In the genomic region with DNA sequence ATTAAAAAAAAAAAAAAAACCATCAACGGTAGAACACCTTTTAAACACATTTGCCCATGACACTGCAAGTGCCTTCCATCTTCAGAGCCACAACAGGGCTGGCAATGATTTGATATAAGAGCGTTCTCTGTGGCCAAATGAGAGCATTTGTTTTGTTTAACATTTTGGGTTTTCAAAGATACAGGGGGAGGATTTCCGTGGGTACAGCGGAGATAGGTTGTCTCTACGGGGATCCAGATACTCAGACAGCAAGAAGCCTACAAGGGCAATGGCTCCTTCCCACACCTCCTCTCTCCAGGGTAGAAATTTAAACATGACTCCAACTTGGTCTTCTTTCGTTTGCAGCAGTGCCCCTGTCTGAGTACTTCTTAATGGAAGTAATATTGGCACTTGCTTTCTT, we compare ENCODE assay signal across 13 mouse cellular contexts. TPM values are rescaled to one million over a fixed set of nuclear protein-coding genes. Genes with fewer than 3 reads are reported as not detected.
A peak's percentile ranks its signal among the peaks of the same experiment; 100 is the strongest.
DNase-seq lines count a peak whose midpoint lies in the region; ATAC-seq and TF ChIP-seq lines count a peak whose summit lies in the region.
"Had no signal": no experiment of that assay in that cellular context is flagged by ENCODE, and none has a peak within 500 bp of the region (broad histone marks: within the 10 kb centered on the region; RNA-seq: fewer than 3 reads in every experiment).

No protein-coding gene starts in this region.

- no peak overlapping the region for H3K9ac ChIP-seq in hindbrain, embryonic 16.5 days (ENCODE audit: low read depth, low read length)
- H3K9ac ChIP-seq in hindbrain, postnatal 0 days (replicated peaks; ENCODE audit: low read length): no peak overlapping the region
- H3K9ac ChIP-seq in forebrain, postnatal 0 days: peak overlapping the region; percentile 57
- H3K9ac ChIP-seq: intestine, embryonic 15.5 days had no signal

- TF ChIP-seq CTCF in hindbrain, postnatal 0 days (IDR thresholded peaks at IDR 0.05; ENCODE audit: low read depth): no peak
- no peak for TF ChIP-seq CTCF in forebrain, postnatal 0 days (IDR thresholded peaks at IDR 0.05; ENCODE audit: low read depth)

- no peaks in the 10 kb centered on the region for H3K27me3 ChIP-seq in hindbrain, embryonic 16.5 days (replicated peaks; ENCODE audit: control insufficient read depth, insufficient read depth, low read length)
- H3K27me3 ChIP-seq in hindbrain, postnatal 0 days (ENCODE audit: insufficient read depth, low read length): peaks cover 4% of the 10 kb centered on the region; the same call in 1 of the 2 replicates
- no peaks in the 10 kb centered on the region for H3K27me3 ChIP-seq in forebrain, postnatal 0 days (ENCODE audit: insufficient read depth, low read length)
- H3K27me3 ChIP-seq: intestine, embryonic 15.5 days had no signal

- 0 out of 2 replicates have a peak overlapping the region, but pooled peaks have one; percentile 2 for H3K4me3 ChIP-seq in hindbrain, embryonic 16.5 days (ENCODE audit: low read length)
- no peak overlapping the region for H3K4me3 ChIP-seq in hindbrain, postnatal 0 days (ENCODE audit: low read length)
- H3K4me3 ChIP-seq in forebrain, postnatal 0 days (ENCODE audit: low read depth, low read length): peak overlapping the region; percentile 24; the same call in 1 of the 2 replicates
- H3K4me3 ChIP-seq: heart, adult 2 months; intestine, embryonic 15.5 days had no signal

- H3K36me3 ChIP-seq in hindbrain, embryonic 16.5 days (ENCODE audit: control insufficient read depth, insufficient read depth, low read length): no peaks in the 10 kb centered on the region
- no peaks in the 10 kb centered on the region for H3K36me3 ChIP-seq in hindbrain, postnatal 0 days (ENCODE audit: insufficient read depth, low read length)
- no peaks in the 10 kb centered on the region for H3K36me3 ChIP-seq in forebrain, postnatal 0 days (ENCODE audit: insufficient read depth)
- H3K36me3 ChIP-seq: intestine, embryonic 15.5 days had no signal

- WGBS in hindbrain, embryonic 16.5 days: 71% methylated on average over 6 of the region's 6 CpGs
- WGBS in hindbrain, postnatal 0 days: 65% methylated on average over 6 of the region's 6 CpGs
- WGBS in forebrain, postnatal 0 days: 47% methylated on average over 6 of the region's 6 CpGs

- no peak for DNase-seq in hindbrain, postnatal 0 days (ENCODE audit: low spot score)
- peak; percentile 33 for DNase-seq in thymus, postnatal 25 days
- no peak for DNase-seq in thymus, postnatal 10 days (ENCODE audit: low spot score in 2 of 2)
- DNase-seq in forebrain, postnatal 0 days: peak; percentile 46
- DNase-seq in c-Kit-positive CD71-positive TER-119-positive erythroid progenitor cells, embryonic 14.5 days (ENCODE audit: low spot score): no peak
- no peak for DNase-seq in adrenal gland, postnatal 14 days
- DNase-seq: adrenal gland, postnatal 36 days; cerebellum, postnatal 10 days; heart, adult 2 months; right cerebral cortex, postnatal 14 days had no signal

- H3K27ac ChIP-seq in hindbrain, embryonic 16.5 days (ENCODE audit: low read depth, low read length): no peak overlapping the region
- H3K27ac ChIP-seq in hindbrain, postnatal 0 days: no peak overlapping the region
- H3K27ac ChIP-seq in forebrain, postnatal 0 days (ENCODE audit: low read depth, low read length): peak overlapping the region; percentile 77
- H3K27ac ChIP-seq: heart, adult 2 months; intestine, embryonic 15.5 days had no signal

- no peak for ATAC-seq in hindbrain, embryonic 16.5 days
- no peak for ATAC-seq in hindbrain, postnatal 0 days
- ATAC-seq in forebrain, postnatal 0 days: no peak
- ATAC-seq in megakaryocyte, adult 5-6 weeks (ENCODE audit: poor library complexity, severe bottlenecking): no peak
- ATAC-seq: intestine, embryonic 15.5 days had no signal

- no peaks in the 10 kb centered on the region for H3K9me3 ChIP-seq in hindbrain, embryonic 16.5 days (ENCODE audit: control insufficient read depth, low read length)
- H3K9me3 ChIP-seq in hindbrain, postnatal 0 days (ENCODE audit: low read length): no peaks in the 10 kb centered on the region
- no peaks in the 10 kb centered on the region for H3K9me3 ChIP-seq in forebrain, postnatal 0 days (ENCODE audit: low read length)
- H3K9me3 ChIP-seq: intestine, embryonic 15.5 days had no signal

- H3K4me1 ChIP-seq in hindbrain, embryonic 16.5 days (ENCODE audit: control insufficient read depth, insufficient read depth, low read depth, low read length): peaks cover 4% of the 10 kb centered on the region
- H3K4me1 ChIP-seq in hindbrain, postnatal 0 days (ENCODE audit: insufficient read depth, low read length): 0 out of 2 replicates have a peak, but pooled peaks cover 5% of the 10 kb centered on the region
- H3K4me1 ChIP-seq in forebrain, postnatal 0 days (ENCODE audit: insufficient read depth): peaks cover 6% of the 10 kb centered on the region; the same call in 1 of the 2 replicates

- H3K4me2 ChIP-seq in hindbrain, embryonic 16.5 days (ENCODE audit: low read length): peak overlapping the region; percentile 14; the same call in 1 of the 2 replicates
- no peak overlapping the region for H3K4me2 ChIP-seq in hindbrain, postnatal 0 days (ENCODE audit: low read depth, low read length)
- peak overlapping the region; percentile 88 for H3K4me2 ChIP-seq in forebrain, postnatal 0 days (ENCODE audit: low read depth)
- H3K4me2 ChIP-seq: intestine, embryonic 15.5 days had no signal

RNA-seq across cellular contexts. Expression of gene Bcl11b, which starts 7.2 kb away (rescaled TPM):
- 12.0 and 16.7 TPM in 2 replicates for polyA plus RNA-seq in hindbrain, embryonic 16.5 days (2015; fragmentation: Nextera tagmentation; extraction: Ambion mirVana)
- total RNA-seq in hindbrain, postnatal 0 days (2014; rRNA removed): 30.0 and 31.6 TPM in 2 replicates
- 9.8 and 12.0 TPM in 2 replicates for polyA plus RNA-seq in hindbrain, postnatal 0 days (2015; fragmentation: Nextera tagmentation; extraction: Ambion mirVana)
- 103 and 122 TPM in 2 replicates for total RNA-seq in forebrain, postnatal 0 days (2014; rRNA removed)
- polyA plus RNA-seq in forebrain, postnatal 0 days (2015; fragmentation: Nextera tagmentation; extraction: Ambion mirVana): 45.4 and 70.1 TPM in 2 replicates
- total RNA-seq in adrenal gland, postnatal 14 days (2021): 1.0 and 4.7 TPM in 2 replicates
- 0.38 and 0.39 TPM in 2 replicates for total RNA-seq in megakaryocyte, adult 5-6 weeks (2015)
- 0.28 and 0.33 TPM in 2 replicates for total RNA-seq in megakaryocyte, adult 5-6 weeks (2017)

Comparison
In these comparisons a context has a peak if more than half of its experiments do, and no peak if none do; other contexts are left out.
1. DNase-seq: peak in thymus, postnatal 25 days (single experiment) and forebrain, postnatal 0 days (single experiment); none in hindbrain, postnatal 0 days (single experiment), thymus, postnatal 10 days (0 of 2), c-Kit-positive CD71-positive TER-119-positive erythroid progenitor cells, embryonic 14.5 days (single experiment) and adrenal gland, postnatal 14 days (single experiment).